Mouse (Mus musculus) neural tube, postnatal 0 days (tissue): ENCODE data around the gene Zfp936. TPM values are rescaled to one million over a fixed set of nuclear protein-coding genes. Genes with fewer than 3 reads are reported as not detected.

Experiments
- microRNA-seq: library from miRNA; unstranded; fragments of <30 nt; microRNA quantifications from one replicate; pipeline ENCODE4, GENCODE M21; 2016
- polyA plus RNA-seq: library from polyadenylated mRNA; unstranded; fragments of >200 nt; fragmentation: Nextera tagmentation; extraction: Ambion mirVana; gene quantifications from 2 replicates; pipeline ENCODE4 v1.2.1, GENCODE M21; 2015

Gene Zfp936
- polyA plus RNA-seq: not detected in 2 replicates

GRCm38 (mm10) chr7:43113929-43114328 lies at the start of gene Zfp936:
TSS of gene Zfp936 (plus strand) at chr7:43114229.

Small RNA genes lying within 50 kb of the gene (microRNA-seq; reads per million reads assigned to microRNA genes)
- gene Gm22707: not detected

Other genes with a start within 250 kb of the Zfp936 start
- not detected in 2 replicates for gene Gm2381, start 247.0 kb upstream of the Zfp936 start, polyA plus RNA-seq
- gene Vmn2r63, start 180.4 kb upstream of the Zfp936 start, polyA plus RNA-seq: not detected in 2 replicates
- gene Gm9268, start 95.5 kb upstream of the Zfp936 start, polyA plus RNA-seq: not detected in 2 replicates
- 14.1 TPM in 2 replicates for gene Zfp715, start 199.1 kb downstream of the Zfp936 start, polyA plus RNA-seq
- 0.29 and 0.32 TPM in 2 replicates for gene Siglecf, start 237.1 kb downstream of the Zfp936 start, polyA plus RNA-seq